Mouse (Mus musculus): ENCODE data around the gene Gcc2.
"Not testable (repeated sequence)": the region's sequence is repeated elsewhere in the genome, so short reads cannot be mapped to it uniquely, and the experiment has no call there.

GRCm38 (mm10) chr10:58227798-58228197 lies 27.5 kb upstream of the Gcc2 start:
- not testable (repeated sequence) for TF ChIP-seq GATA1 (IDR thresholded peaks at IDR 0.05; ENCODE audit: borderline replicate concordance, low read length); FLI1 (IDR thresholded peaks at IDR 0.05; ENCODE audit: low read length)
